Mouse (Mus musculus): ENCODE measurements at regions not wholly inside any gene's neighbourhood (a gene's known extent, or its start where the extent isn't known, plus 50 kb on each side); places are given as distances from the start of the nearest gene placed in this dataset.

GRCm38 (mm10) chr7:83433959-83434715 is 150.6 kb upstream of the Tmc3 start:
- H3K4me3 ChIP-seq (ENCODE audit: low read depth, low read length): no peak overlapping the region
- H3K9ac ChIP-seq: no peak overlapping the region
- ATAC-seq (peak; percentile 25; the same call in 1 of the 2 replicates), DNase-seq (no peak)
- no peaks in the 10 kb centered on the region for H3K27me3 ChIP-seq (ENCODE audit: insufficient read depth, low read length)
- no peaks in the 10 kb centered on the region for H3K9me3 ChIP-seq (ENCODE audit: low read length)
- H3K4me1 ChIP-seq (ENCODE audit: insufficient read depth): no peaks in the 10 kb centered on the region
- H3K4me2 ChIP-seq (ENCODE audit: low read depth): no peak overlapping the region
- no peak for TF ChIP-seq CTCF (IDR thresholded peaks at IDR 0.05; ENCODE audit: low read depth)
- H3K27ac ChIP-seq (ENCODE audit: low read depth, low read length): no peak overlapping the region
- no peaks in the 10 kb centered on the region for H3K36me3 ChIP-seq (ENCODE audit: insufficient read depth)
- 12% methylated on average over 5 of the region's 5 CpGs for WGBS

GRCm38 (mm10) chr7:83438538-83439393 is 146.0 kb upstream of the Tmc3 start:
- Histone ChIP-seq H3K27ac (ENCODE audit: low read depth, low read length) (no peak overlapping the region), H3K36me3 (ENCODE audit: insufficient read depth) (no peaks in the 10 kb centered on the region), H3K4me1 (ENCODE audit: insufficient read depth) (no peaks in the 10 kb centered on the region; the same call in 1 of the 2 replicates), H3K27me3 (ENCODE audit: insufficient read depth, low read length) (no peaks in the 10 kb centered on the region), H3K9me3 (ENCODE audit: low read length) (no peaks in the 10 kb centered on the region), H3K9ac (no peak overlapping the region), H3K4me2 (ENCODE audit: low read depth) (no peak overlapping the region), H3K4me3 (ENCODE audit: low read depth, low read length) (no peak overlapping the region)
- 58% methylated on average over 7 of the region's 7 CpGs for WGBS
- no peak for DNase-seq
- TF ChIP-seq CTCF (IDR thresholded peaks at IDR 0.05; ENCODE audit: low read depth): 0 out of 2 replicates have a peak, but pooled peaks have one; percentile 13
- ATAC-seq: no peak

- H3K4me2 ChIP-seq (ENCODE audit: low read depth): no peak overlapping the region
- H3K4me1 ChIP-seq (ENCODE audit: insufficient read depth): no peaks in the 10 kb centered on the region; the same call in 1 of the 2 replicates
Measured at GRCm38 (mm10) chr7:83443596-83444278, 141.0 kb upstream of the Tmc3 start.

GRCm38 (mm10) chr7:83444279-83444615 is 140.5 kb upstream of the Tmc3 start:
- no peak for TF ChIP-seq CTCF (IDR thresholded peaks at IDR 0.05; ENCODE audit: low read depth)
- H3K9ac ChIP-seq: no peak overlapping the region
- DNase-seq: no peak
- H3K4me1 ChIP-seq (ENCODE audit: insufficient read depth): no peaks in the 10 kb centered on the region; the same call in 1 of the 2 replicates
- H3K27me3 ChIP-seq (ENCODE audit: insufficient read depth, low read length): no peaks in the 10 kb centered on the region
- 61% methylated on average over 1 of the region's 1 CpGs for WGBS
- no peak overlapping the region for H3K4me3 ChIP-seq (ENCODE audit: low read depth, low read length)
- no peak overlapping the region for H3K27ac ChIP-seq (ENCODE audit: low read depth, low read length)
- H3K9me3 ChIP-seq (ENCODE audit: low read length): no peaks in the 10 kb centered on the region
- H3K36me3 ChIP-seq (ENCODE audit: insufficient read depth): no peaks in the 10 kb centered on the region
- H3K4me2 ChIP-seq (ENCODE audit: low read depth): no peak overlapping the region
- no peak for ATAC-seq

More at GRCm38 (mm10) chr7:83443596-83444278, 141.0 kb upstream of the Tmc3 start:
- Histone ChIP-seq H3K9me3 (ENCODE audit: low read length) (no peaks in the 10 kb centered on the region), H3K9ac (no peak overlapping the region), H3K4me3 (ENCODE audit: low read depth, low read length) (no peak overlapping the region), H3K27me3 (ENCODE audit: insufficient read depth, low read length) (no peaks in the 10 kb centered on the region), H3K27ac (ENCODE audit: low read depth, low read length) (no peak overlapping the region), H3K36me3 (ENCODE audit: insufficient read depth) (no peaks in the 10 kb centered on the region)
- 0 out of 2 replicates have a peak, but pooled peaks have one; percentile 40 for ATAC-seq
- 29% methylated on average over 16 of the region's 16 CpGs for WGBS
- TF ChIP-seq CTCF (IDR thresholded peaks at IDR 0.05; ENCODE audit: low read depth): no peak
- DNase-seq: no peak

GRCm38 (mm10) chr7:83445181-83445926 is 139.4 kb upstream of the Tmc3 start:
- H3K9ac ChIP-seq: no peak overlapping the region
- ATAC-seq: no peak
- WGBS: 49% methylated on average over 5 of the region's 5 CpGs
- no peaks in the 10 kb centered on the region for H3K9me3 ChIP-seq (ENCODE audit: low read length)
- no peak overlapping the region for H3K4me2 ChIP-seq (ENCODE audit: low read depth)
- H3K4me1 ChIP-seq (ENCODE audit: insufficient read depth): no peaks in the 10 kb centered on the region; the same call in 1 of the 2 replicates
- H3K27ac ChIP-seq (ENCODE audit: low read depth, low read length): no peak overlapping the region
- TF ChIP-seq CTCF (IDR thresholded peaks at IDR 0.05; ENCODE audit: low read depth): no peak
- no peak overlapping the region for H3K4me3 ChIP-seq (ENCODE audit: low read depth, low read length)
- peak; percentile 12 for DNase-seq
- no peaks in the 10 kb centered on the region for H3K27me3 ChIP-seq (ENCODE audit: insufficient read depth, low read length)
- H3K36me3 ChIP-seq (ENCODE audit: insufficient read depth): no peaks in the 10 kb centered on the region

GRCm38 (mm10) chr7:83450346-83450745 is 134.4 kb upstream of the Tmc3 start:
- Histone ChIP-seq H3K36me3 (ENCODE audit: insufficient read depth) (no peaks in the 10 kb centered on the region), H3K4me3 (ENCODE audit: low read depth, low read length) (no peak overlapping the region), H3K4me2 (ENCODE audit: low read depth) (no peak overlapping the region), H3K27me3 (ENCODE audit: insufficient read depth, low read length) (no peaks in the 10 kb centered on the region), H3K9ac (no peak overlapping the region), H3K27ac (ENCODE audit: low read depth, low read length) (no peak overlapping the region), H3K4me1 (ENCODE audit: insufficient read depth) (no peaks in the 10 kb centered on the region), H3K9me3 (ENCODE audit: low read length) (no peaks in the 10 kb centered on the region)
- no peak for ATAC-seq
- TF ChIP-seq CTCF (IDR thresholded peaks at IDR 0.05; ENCODE audit: low read depth): no peak
- 34% methylated on average over 3 of the region's 3 CpGs for WGBS
- peak; percentile 35 for DNase-seq
